Mouse (Mus musculus) heart, postnatal 36 days (tissue): ENCODE results near the gene Ddx55. TPM values are rescaled to one million over a fixed set of nuclear protein-coding genes. Genes with fewer than 3 reads are reported as not detected.

Source experiments
- DNase-seq, 2 experiments: peaks; one replicate each; pipeline ENCODE4 v3.0.0; 2021 to 2022
- intact Hi-C: fragments of 180-260 bp; cut with DNase I; formaldehyde crosslinking; loops from one replicate; pipeline ENCODE4 v1.15.1; 2025
- total RNA-seq, 2 experiments: library from RNA; stranded (reverse); gene quantifications; 2 replicates each; pipeline ENCODE4 v1.2.3; 2021

Ddx55 gene
- 1 to 10 TPM; 4.0 to 6.1 TPM for total RNA-seq

- intact Hi-C loops, result loop anchor here (5.0 kb wide), 1 partner anchor 200 kb away; no protein-coding TSS in a partner anchor
- DNase-seq, result peak; percentile 89 to 90
These were observed at the start of gene Ddx55 for GRCm38 (mm10) chr5:124552558-124553307. Gene Ddx55, plus strand, starts transcription at chr5:124552864.

DNA sequence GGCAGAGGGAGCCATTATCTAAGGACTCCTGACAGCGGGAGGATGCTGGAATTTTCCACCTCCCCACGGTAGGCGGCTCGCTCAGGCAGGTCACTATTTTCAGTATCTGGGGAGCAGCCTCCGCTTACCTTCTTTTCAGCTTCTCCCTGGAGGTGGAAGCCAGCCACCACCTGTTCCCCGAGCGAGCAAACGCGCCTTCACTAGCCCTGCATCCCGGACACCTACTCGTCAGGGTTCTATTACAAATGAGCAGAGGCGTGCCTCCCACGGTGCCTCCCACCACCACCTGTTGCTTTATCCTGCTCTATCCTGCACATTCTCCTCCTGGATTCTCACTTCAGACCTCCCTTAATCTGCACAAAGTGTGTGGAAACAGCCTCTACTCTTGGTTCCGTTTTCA lies 48.9 kb upstream of the Ddx55 start:
- intact Hi-C loops, result no loop called here
- no peak for DNase-seq

GRCm38 (mm10) chr5:124505235-124505634 lies 47.4 kb upstream of the Ddx55 start:
- intact Hi-C loops, result no loop called here
- DNase-seq, result no peak

DNA sequence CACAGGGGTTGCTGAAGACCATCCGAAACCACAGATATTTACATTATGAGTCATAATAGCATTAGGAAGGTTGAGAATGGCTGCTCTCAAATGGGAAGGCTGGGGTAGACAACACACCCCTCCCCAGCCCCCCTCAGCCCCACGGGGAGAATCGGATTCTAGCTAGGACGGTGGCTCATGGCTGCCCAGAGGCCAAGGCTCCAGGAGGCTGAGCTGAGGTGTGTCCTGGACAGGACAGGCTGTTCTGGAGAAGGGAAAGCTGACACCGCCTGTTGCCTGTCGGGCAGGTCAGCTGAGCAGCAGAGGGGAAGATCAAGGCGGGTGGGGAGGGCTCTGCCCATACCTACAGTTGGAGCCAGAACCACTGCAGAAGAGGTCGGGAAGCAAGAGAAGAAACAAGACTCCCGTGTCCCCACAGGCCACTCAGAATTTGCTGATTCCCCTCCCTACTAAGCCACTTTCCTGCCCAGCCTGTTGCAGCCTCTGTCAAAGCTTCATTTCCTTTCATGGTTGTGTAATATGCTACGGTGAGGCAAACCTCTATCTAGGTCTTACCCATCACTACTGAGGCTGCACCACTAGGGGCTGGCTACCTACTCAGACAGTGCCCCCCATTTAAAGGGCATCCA lies 45.8 kb upstream of the Ddx55 start:
- intact Hi-C loops, result no loop called here
- peak in 1 of 2 experiments; percentile 56 for DNase-seq

GRCm38 (mm10) chr5:124509200-124509599 lies 43.5 kb upstream of the Ddx55 start:
- no peak for DNase-seq
- intact Hi-C loops, result no loop called here

DNA sequence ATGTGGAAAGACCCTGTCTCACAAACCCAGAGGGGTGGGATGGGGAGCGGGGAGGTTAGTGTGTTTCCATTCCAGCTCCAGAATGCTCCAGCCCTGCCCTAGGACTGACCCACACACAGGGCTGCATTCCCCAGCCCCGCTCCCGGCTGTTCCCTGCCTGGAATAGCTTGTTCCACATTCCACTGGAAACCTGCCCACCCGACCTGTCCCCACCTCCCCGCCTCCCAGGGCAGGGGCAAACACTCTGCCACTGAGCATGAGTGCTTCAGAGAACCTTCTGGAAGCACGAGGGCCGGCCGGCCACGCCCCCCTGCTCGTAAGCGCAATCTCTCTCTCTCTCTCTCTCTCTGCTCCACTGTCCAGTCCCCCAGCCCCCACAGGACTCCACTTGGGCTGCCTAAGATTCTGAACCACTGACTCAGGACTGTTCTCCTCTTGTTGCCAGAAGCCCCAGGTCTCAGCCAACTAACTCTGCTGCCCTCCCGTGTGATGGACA lies 42.9 kb upstream of the Ddx55 start:
- intact Hi-C loops, result loop anchor here (2.0 kb wide), 1 partner anchor 19 kb away; no protein-coding TSS in a partner anchor
- DNase-seq, result peak; percentile 72 to 76

DNA sequence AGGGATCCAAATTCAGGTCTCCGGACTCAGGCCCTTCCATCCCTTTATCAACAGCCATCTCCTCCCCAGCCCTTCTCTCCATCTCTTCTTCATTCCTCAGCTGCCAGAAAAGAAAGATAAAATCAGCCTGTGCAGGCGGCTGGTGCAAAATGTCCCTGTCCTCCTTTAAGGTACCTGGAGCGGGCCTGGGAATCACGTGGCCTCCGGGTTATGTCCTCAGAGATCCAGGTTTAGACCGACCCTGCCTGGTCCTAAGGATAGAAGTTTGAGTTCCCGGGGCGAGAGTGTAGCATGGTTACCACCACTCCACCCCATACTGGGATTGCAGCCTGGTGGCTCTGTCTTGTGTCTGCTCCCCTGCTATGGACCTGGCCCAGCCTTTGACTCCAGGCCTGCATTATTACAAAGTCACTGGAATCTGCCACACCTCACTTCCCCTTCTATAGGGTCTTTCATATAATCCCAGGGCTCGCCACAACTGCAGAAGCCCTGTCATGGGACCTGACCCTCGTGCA lies 42.1 kb upstream of the Ddx55 start:
- peak in 1 of 2 experiments; percentile 38 for DNase-seq
- intact Hi-C loops, result loop anchor here (2.0 kb wide), 1 partner anchor 18 kb away; no protein-coding TSS in a partner anchor

GRCm38 (mm10) chr5:124515789-124516188 lies 36.9 kb upstream of the Ddx55 start:
- DNase-seq, result no peak
- intact Hi-C loops, result no loop called here

- intact Hi-C loops, result no loop called here
- DNase-seq, result no peak
These were observed 34.0 kb upstream of the Ddx55 start for GRCm38 (mm10) chr5:124518648-124519047.

- DNase-seq, result no peak
- intact Hi-C loops, result no loop called here
These were observed 31.1 kb upstream of the Ddx55 start for GRCm38 (mm10) chr5:124521588-124521987.

- DNase-seq, result no peak
- intact Hi-C loops, result no loop called here
These were observed 29.6 kb upstream of the Ddx55 start for GRCm38 (mm10) chr5:124523032-124523431.

- no peak for DNase-seq
- intact Hi-C loops, result no loop called here
These were observed 27.7 kb upstream of the Ddx55 start for GRCm38 (mm10) chr5:124524943-124525342.

GRCm38 (mm10) chr5:124528351-124528750 lies 24.3 kb upstream of the Ddx55 start:
- intact Hi-C loops, result loop anchor here (2.0 kb wide), 1 partner anchor 18 kb away; no protein-coding TSS in a partner anchor
- DNase-seq, result no peak

DNA sequence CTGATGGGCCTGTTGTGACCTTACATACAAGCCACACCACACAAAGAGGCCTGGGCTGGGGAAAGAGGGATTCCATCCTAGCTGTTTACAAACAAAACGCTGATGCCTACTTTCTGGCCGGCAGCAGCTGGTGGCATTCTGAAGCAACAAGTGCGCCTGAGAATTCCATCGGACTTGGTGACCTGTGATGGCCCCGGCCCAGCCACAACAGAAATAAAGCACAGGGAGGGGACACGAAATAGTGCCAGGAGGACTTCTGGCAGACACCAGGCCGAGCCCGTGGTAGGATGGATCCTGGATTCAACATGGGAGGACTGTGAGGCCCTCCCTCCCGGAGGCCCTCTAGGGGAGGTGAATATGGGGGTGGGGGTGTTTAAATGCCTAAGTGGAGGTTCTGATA lies 23.9 kb upstream of the Ddx55 start:
- DNase-seq, result peak in 1 of 2 experiments; percentile 56
- intact Hi-C loops, result loop anchor here (2.0 kb wide), 1 partner anchor 18 kb away; no protein-coding TSS in a partner anchor

DNA sequence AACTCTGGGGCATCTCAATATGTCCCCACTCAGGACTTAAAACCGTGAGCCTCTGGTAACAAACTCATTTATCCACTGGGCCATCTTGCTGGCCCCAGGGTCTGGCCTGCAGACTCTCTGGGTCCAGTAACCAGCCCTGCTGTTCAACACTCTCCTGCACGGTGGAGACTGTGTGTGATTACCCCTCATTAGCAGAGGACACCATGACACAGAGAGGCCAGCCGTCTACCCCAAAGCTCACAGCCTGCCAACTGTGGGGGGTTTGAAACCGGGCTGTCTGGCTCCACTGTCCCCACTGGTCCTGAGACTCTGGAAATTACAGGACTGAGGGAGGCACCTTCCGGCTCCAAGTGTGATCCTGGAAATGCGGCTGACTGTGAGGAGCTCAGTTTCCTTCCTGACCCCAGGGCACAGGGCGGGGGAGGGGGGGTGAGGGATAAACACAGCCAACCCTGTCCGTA lies 23.4 kb upstream of the Ddx55 start:
- intact Hi-C loops, result loop anchor here (2.0 kb wide), 1 partner anchor 18 kb away; no protein-coding TSS in a partner anchor
- DNase-seq, result peak; percentile 47 to 61

- peak in 1 of 2 experiments; percentile 48 for DNase-seq
- intact Hi-C loops, result loop anchor here (2.0 kb wide), 3 partner anchors 19 to 47 kb away; partner anchors contain the start of gene Snrnp35
These were observed 23.0 kb upstream of the Ddx55 start for GRCm38 (mm10) chr5:124529697-124530096.

DNA sequence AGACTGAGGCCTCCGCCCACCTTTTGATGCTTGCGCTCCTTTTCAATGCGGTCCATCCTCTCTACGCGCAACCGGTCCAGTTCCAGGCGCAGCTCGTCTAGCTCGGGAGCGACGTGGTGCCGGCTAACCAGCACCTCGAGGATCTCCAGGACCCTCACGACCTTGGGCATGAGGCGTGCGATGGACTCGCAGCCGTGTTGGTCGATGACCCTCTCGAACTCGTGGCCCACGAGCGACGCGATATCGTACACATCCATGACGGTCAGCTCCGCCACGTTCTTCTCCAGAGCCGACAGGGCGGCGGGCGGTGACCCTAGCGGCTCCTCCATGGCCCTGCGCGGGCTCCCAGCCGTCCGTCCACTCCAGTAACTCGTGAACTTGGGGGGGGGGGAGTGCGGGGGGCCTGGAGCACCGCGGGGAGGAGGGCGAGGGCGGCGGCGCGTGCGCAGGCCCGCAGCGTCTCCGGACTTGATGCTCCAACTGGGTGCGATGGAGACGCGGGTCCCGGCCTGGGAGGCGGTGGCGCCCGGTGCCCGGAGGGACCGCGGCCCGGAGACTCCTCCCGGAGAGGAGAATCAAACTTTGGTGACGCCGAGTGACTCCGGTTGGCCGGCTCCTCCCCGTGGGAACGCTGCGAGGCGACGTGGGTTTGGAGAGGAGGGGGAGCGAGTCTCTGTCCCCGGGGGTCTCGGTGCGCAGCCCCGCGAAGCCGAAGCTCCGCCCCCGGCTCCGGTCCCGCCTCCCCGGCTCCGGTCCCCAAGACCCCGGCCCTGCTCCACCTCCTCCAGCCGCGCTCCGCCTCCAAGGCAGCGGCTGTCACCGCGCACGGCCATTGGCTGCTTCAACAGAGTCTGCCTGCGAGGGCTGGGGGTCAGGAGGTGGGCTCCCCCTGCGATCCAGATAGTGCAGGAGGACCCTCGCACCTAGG lies 21.7 kb upstream of the Ddx55 start, which contains the start of gene Rilpl1:
Gene Rilpl1, minus strand, starts transcription at position 737 of the 928 bp plus-strand sequence.
- intact Hi-C loops, result loop anchor here (2.0 kb wide), 2 partner anchors 32 to 48 kb away; partner anchors contain the start of gene Snrnp35
- peak; percentile 86 to 90 for DNase-seq

DNA sequence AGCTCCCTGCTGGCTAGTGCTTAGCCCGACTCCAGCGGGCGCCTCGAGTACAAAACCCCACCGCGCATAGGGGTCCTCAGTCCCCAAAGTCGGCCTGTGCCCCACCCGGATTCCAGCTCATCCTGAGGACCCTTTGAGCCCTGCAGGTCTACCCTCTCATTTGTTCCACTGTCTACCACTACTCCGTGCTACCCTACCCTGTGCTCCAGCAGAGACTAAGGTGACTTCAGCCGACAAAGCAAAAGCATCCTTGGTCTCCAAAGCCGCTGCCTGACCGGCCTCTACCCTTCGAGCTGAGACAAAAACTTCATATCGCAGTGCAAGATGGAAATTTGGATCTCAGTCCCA lies 21.1 kb upstream of the Ddx55 start:
- intact Hi-C loops, result loop anchor here (2.0 kb wide), 2 partner anchors 33 to 49 kb away; partner anchors contain the start of gene Snrnp35
- DNase-seq, result no peak

- intact Hi-C loops, result no loop called here
- DNase-seq, result no peak
These were observed 20.2 kb upstream of the Ddx55 start for GRCm38 (mm10) chr5:124532451-124532850.

DNA sequence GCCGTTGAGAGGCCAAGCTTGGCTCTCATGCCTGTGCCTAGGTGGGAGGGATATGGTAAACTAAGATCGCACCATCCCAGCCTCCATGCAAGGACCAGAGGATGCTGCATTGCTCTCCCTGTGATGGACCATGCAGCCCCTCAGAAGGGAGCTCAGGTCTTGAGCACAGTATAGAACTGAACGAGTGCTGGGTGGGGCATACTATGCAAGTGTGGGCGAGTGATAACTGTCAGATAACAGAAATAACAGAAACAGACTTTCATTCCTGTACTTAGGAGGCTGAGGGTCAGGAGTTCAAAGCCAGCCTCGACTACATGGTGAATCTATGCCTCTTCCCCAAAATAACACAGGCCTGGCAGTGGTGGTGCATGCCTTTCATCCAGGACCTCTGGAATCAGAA lies 17.6 kb upstream of the Ddx55 start:
- DNase-seq, result no peak
- intact Hi-C loops, result no loop called here
